Mouse (Mus musculus) hindbrain, postnatal 0 days (tissue): ENCODE results near the gene Vmn1r10. TPM values are rescaled to one million over a fixed set of nuclear protein-coding genes. Genes with fewer than 3 reads are reported as not detected.

Experiments
- ATAC-seq: fragments of 200-750 bp; cut with Nextera tagmentation; 2 replicates; pipeline ENCODE4 v1.8.0; 2017; ENCODE audit warnings: mild to moderate bottlenecking, moderate TSS enrichment, moderate library complexity
- DNase-seq: peaks from one replicate; pipeline ENCODE4 v3.0.0-alpha.2; 2015; ENCODE audit warnings: low spot score
- H3K27ac ChIP-seq: fragments of 300-500 bp; sonication (generic); 2 replicates; pipeline ENCODE4 v1.5.1; 2014; ENCODE audit warnings: mild to moderate bottlenecking
- H3K27me3 ChIP-seq: fragments of 300-500 bp; sonication (generic); 2 replicates; pipeline ENCODE4 v1.6.1; 2014; ENCODE audit warnings: low read length, mixed read lengths; ENCODE audit not compliant: insufficient read depth
- H3K36me3 ChIP-seq: fragments of 300-500 bp; sonication (generic); 2 replicates; pipeline ENCODE4 v1.6.1; 2014; ENCODE audit warnings: low read length, mixed read lengths; ENCODE audit not compliant: insufficient read depth
- H3K4me1 ChIP-seq: fragments of 300-500 bp; sonication (generic); 2 replicates; pipeline ENCODE4 v1.6.1; 2014; ENCODE audit warnings: antibody characterized with exemption, low read length, mixed read lengths; ENCODE audit not compliant: insufficient read depth
- H3K4me2 ChIP-seq: fragments of 300-500 bp; sonication (generic); 2 replicates; pipeline ENCODE4 v1.6.1; 2014; ENCODE audit warnings: low read depth, mild to moderate bottlenecking, low read length, moderate library complexity, mixed read lengths
- H3K4me3 ChIP-seq: fragments of 300-500 bp; sonication (generic); 2 replicates; pipeline ENCODE4 v1.5.1; 2014; ENCODE audit warnings: low read length
- H3K9ac ChIP-seq: fragments of 300-500 bp; sonication (generic); replicated peaks from 2 replicates; pipeline ENCODE4 v1.6.1; 2014; ENCODE audit warnings: mild to moderate bottlenecking, low read length, moderate library complexity, mixed read lengths
- H3K9me3 ChIP-seq: fragments of 300-500 bp; sonication (generic); 2 replicates; pipeline ENCODE4 v1.6.1; 2016; ENCODE audit warnings: low read length, mixed read lengths
- CTCF ChIP-seq: IDR thresholded peaks from 2 replicates; pipeline ENCODE4 v1.5.1; 2016; ENCODE audit warnings: antibody characterized with exemption, control low read depth, low read depth
- WGBS: fragments of 180-500 bp; shearing (Covaris S2); extraction: QIAGEN DNeasy Blood & Tissue Kit; methylation state at CpG from one replicate; pipeline ENCODE4 v1.1.7; 2014; 5-methylcytosine and 5-hydroxymethylcytosine counted together
- polyA plus RNA-seq: library from polyadenylated mRNA; unstranded; fragments of >200 nt; fragmentation: Nextera tagmentation; extraction: Ambion mirVana; gene quantifications from 2 replicates; pipeline ENCODE4 v1.2.1, GENCODE M21; 2015
- total RNA-seq: library from RNA; depleted of rRNA; stranded (reverse); fragments of >200 nt; gene quantifications from 2 replicates; pipeline ENCODE4 v1.2.3, GENCODE M21; 2014; rRNA removed

Gene Vmn1r10
- total RNA-seq (not detected in 2 replicates), polyA plus RNA-seq (not detected in 2 replicates)

- H3K27ac ChIP-seq: no peak within 1 kb of the TSS
- no peak within 1 kb of the TSS for H3K9ac ChIP-seq
- DNase-seq (no peak), ATAC-seq (no peak)
- TF ChIP-seq CTCF: no peak
- H3K36me3 ChIP-seq: no peaks in the 10 kb centered on the region
- 85% methylated on average over 3 of the region's 3 CpGs for WGBS
- no peaks in the 10 kb centered on the region for H3K9me3 ChIP-seq
- H3K4me1 ChIP-seq: no peaks in the 10 kb centered on the region
- H3K4me3 ChIP-seq: no peak within 1 kb of the TSS
- H3K27me3 ChIP-seq: no peaks in the 10 kb centered on the region
- H3K4me2 ChIP-seq: no peak within 1 kb of the TSS
These were observed at the start of gene Vmn1r10 for GRCm38 (mm10) chr6:57109154-57109553. TSS of gene Vmn1r10 (plus strand) at chr6:57109454.

GRCm38 (mm10) chr6:57063730-57064129 lies 45.5 kb upstream of the Vmn1r10 start:
- ATAC-seq (no peak), DNase-seq (no peak)
- H3K36me3 ChIP-seq: no peaks in the 10 kb centered on the region
- H3K27me3 ChIP-seq: no peaks in the 10 kb centered on the region
- H3K4me1 ChIP-seq: no peaks in the 10 kb centered on the region
- no peak overlapping the region for H3K4me3 ChIP-seq
- H3K4me2 ChIP-seq: no peak overlapping the region
- H3K9me3 ChIP-seq: no peaks in the 10 kb centered on the region
- no peak overlapping the region for H3K27ac ChIP-seq
- H3K9ac ChIP-seq: no peak overlapping the region
- no peak for TF ChIP-seq CTCF

- Histone ChIP-seq H3K4me1 (no peaks in the 10 kb centered on the region), H3K9me3 (no peaks in the 10 kb centered on the region), H3K27ac (no peak within 1 kb of the TSS), H3K4me2 (no peak within 1 kb of the TSS), H3K9ac (no peak within 1 kb of the TSS), H3K36me3 (no peaks in the 10 kb centered on the region), H3K27me3 (no peaks in the 10 kb centered on the region), H3K4me3 (no peak within 1 kb of the TSS)
- WGBS: 90% methylated on average over 2 of the region's 2 CpGs
- TF ChIP-seq CTCF: no peak
- ATAC-seq (no peak), DNase-seq (no peak)
These were observed 42.8 kb upstream of the Vmn1r10 start, which contains the start of gene Vmn1r9 for GRCm38 (mm10) chr6:57066487-57066886. TSS of gene Vmn1r9 (plus strand) at chr6:57066787.

GRCm38 (mm10) chr6:57106358-57106757 lies 2.9 kb upstream of the Vmn1r10 start:
- DNase-seq: peak; percentile 2
- no peaks in the 10 kb centered on the region for H3K36me3 ChIP-seq
- 82% methylated on average over 1 of the region's 1 CpGs for WGBS

GRCm38 (mm10) chr6:57133155-57133554 lies 23.9 kb downstream of the Vmn1r10 start, which contains the start of gene Vmn1r11:
TSS of gene Vmn1r11 (plus strand) at chr6:57133455.
- Histone ChIP-seq H3K4me3 (no peak within 1 kb of the TSS), H3K27me3 (no peaks in the 10 kb centered on the region), H3K27ac (no peak within 1 kb of the TSS), H3K9ac (no peak within 1 kb of the TSS), H3K36me3 (no peaks in the 10 kb centered on the region), H3K9me3 (no peaks in the 10 kb centered on the region), H3K4me1 (no peaks in the 10 kb centered on the region), H3K4me2 (no peak within 1 kb of the TSS)
- no peak for TF ChIP-seq CTCF
- 79% methylated on average over 1 of the region's 1 CpGs for WGBS
- DNase-seq (no peak), ATAC-seq (no peak)

More at GRCm38 (mm10) chr6:57106358-57106757, 2.9 kb upstream of the Vmn1r10 start:
- H3K9ac ChIP-seq: no peak overlapping the region
- H3K4me3 ChIP-seq: no peak overlapping the region
- no peak overlapping the region for H3K27ac ChIP-seq
- no peaks in the 10 kb centered on the region for H3K27me3 ChIP-seq
- no peak for ATAC-seq
- TF ChIP-seq CTCF: peak; percentile 16; the same call in 1 of the 2 replicates
- no peaks in the 10 kb centered on the region for H3K4me1 ChIP-seq
- H3K4me2 ChIP-seq: no peak overlapping the region
- H3K9me3 ChIP-seq: no peaks in the 10 kb centered on the region

- Histone ChIP-seq H3K36me3 (no peaks in the 10 kb centered on the region), H3K27ac (no peak within 1 kb of the TSS), H3K9me3 (no peaks in the 10 kb centered on the region), H3K4me1 (no peaks in the 10 kb centered on the region), H3K9ac (no peak within 1 kb of the TSS), H3K27me3 (no peaks in the 10 kb centered on the region), H3K4me2 (no peak within 1 kb of the TSS), H3K4me3 (no peak within 1 kb of the TSS)
- ATAC-seq (no peak), DNase-seq (no peak)
- no peak for TF ChIP-seq CTCF
- 87% methylated on average over 2 of the region's 2 CpGs for WGBS
These were observed 47.4 kb downstream of the Vmn1r10 start, which contains the start of gene Vmn1r12 for GRCm38 (mm10) chr6:57156619-57157018. TSS of gene Vmn1r12 (plus strand) at chr6:57156919.

Other genes with a start within 250 kb of the Vmn1r10 start
- 38.4 and 83.8 TPM in 2 replicates for gene Nt5c3, start 185.5 kb upstream of the Vmn1r10 start, total RNA-seq
- gene Nt5c3, start 185.5 kb upstream of the Vmn1r10 start, polyA plus RNA-seq: 153 and 155 TPM in 2 replicates
- gene Vmn1r4, start 185.4 kb upstream of the Vmn1r10 start, total RNA-seq: 0.37 TPM in 1 of 2 replicates, not detected in the other
- 0.46 and 0.58 TPM in 2 replicates for gene Vmn1r4, start 185.4 kb upstream of the Vmn1r10 start, polyA plus RNA-seq
- 0.04 TPM in 1 of 2 replicates, not detected in the other for gene Vmn1r5, start 139.2 kb upstream of the Vmn1r10 start, total RNA-seq
- gene Vmn1r5, start 139.2 kb upstream of the Vmn1r10 start, polyA plus RNA-seq: not detected in 2 replicates
- not detected in 2 replicates for gene Vmn1r6, start 112.2 kb upstream of the Vmn1r10 start, total RNA-seq
- not detected in 2 replicates for gene Vmn1r6, start 112.2 kb upstream of the Vmn1r10 start, polyA plus RNA-seq
- not detected in 2 replicates for gene Vmn1r7, start 84.1 kb upstream of the Vmn1r10 start, total RNA-seq
- gene Vmn1r7, start 84.1 kb upstream of the Vmn1r10 start, polyA plus RNA-seq: not detected in 2 replicates
- gene Vmn1r8, start 77.2 kb upstream of the Vmn1r10 start, total RNA-seq: not detected in 2 replicates
- gene Vmn1r8, start 77.2 kb upstream of the Vmn1r10 start, polyA plus RNA-seq: not detected in 2 replicates
- gene Vmn1r9, start 42.7 kb upstream of the Vmn1r10 start, total RNA-seq: not detected in 2 replicates
- gene Vmn1r9, start 42.7 kb upstream of the Vmn1r10 start, polyA plus RNA-seq: not detected in 2 replicates
- not detected in 2 replicates for gene Vmn1r11, start 24.0 kb downstream of the Vmn1r10 start, total RNA-seq
- not detected in 2 replicates for gene Vmn1r11, start 24.0 kb downstream of the Vmn1r10 start, polyA plus RNA-seq
- not detected in 2 replicates for gene Vmn1r12, start 47.5 kb downstream of the Vmn1r10 start, total RNA-seq
- not detected in 2 replicates for gene Vmn1r12, start 47.5 kb downstream of the Vmn1r10 start, polyA plus RNA-seq
- gene Vmn1r13, start 93.8 kb downstream of the Vmn1r10 start, total RNA-seq: not detected in 2 replicates
- not detected in 2 replicates for gene Vmn1r13, start 93.8 kb downstream of the Vmn1r10 start, polyA plus RNA-seq
- not detected in 2 replicates for gene Vmn1r14, start 122.2 kb downstream of the Vmn1r10 start, total RNA-seq
- not detected in 2 replicates for gene Vmn1r14, start 122.2 kb downstream of the Vmn1r10 start, polyA plus RNA-seq
- not detected in 2 replicates for gene Vmn1r15, start 148.5 kb downstream of the Vmn1r10 start, total RNA-seq
- not detected in 2 replicates for gene Vmn1r15, start 148.5 kb downstream of the Vmn1r10 start, polyA plus RNA-seq
- not detected in 2 replicates for gene Vmn1r16, start 220.0 kb downstream of the Vmn1r10 start, total RNA-seq
- not detected in 2 replicates for gene Vmn1r16, start 220.0 kb downstream of the Vmn1r10 start, polyA plus RNA-seq